Mouse (Mus musculus): ENCODE measurements at regions not wholly inside any gene's neighbourhood (a gene's known extent, or its start where the extent isn't known, plus 50 kb on each side); places are given as distances from the start of the nearest gene placed in this dataset.
"Not testable (repeated sequence)": the region's sequence is repeated elsewhere in the genome, so short reads cannot be mapped to it uniquely, and the experiment has no call there.

- no peak for DNase-seq (ENCODE audit: extremely low read depth, low read depth)
These were observed 152.5 kb downstream of the Kif26a start for GRCm38 (mm10) chr12:112298521-112298920.

DNA sequence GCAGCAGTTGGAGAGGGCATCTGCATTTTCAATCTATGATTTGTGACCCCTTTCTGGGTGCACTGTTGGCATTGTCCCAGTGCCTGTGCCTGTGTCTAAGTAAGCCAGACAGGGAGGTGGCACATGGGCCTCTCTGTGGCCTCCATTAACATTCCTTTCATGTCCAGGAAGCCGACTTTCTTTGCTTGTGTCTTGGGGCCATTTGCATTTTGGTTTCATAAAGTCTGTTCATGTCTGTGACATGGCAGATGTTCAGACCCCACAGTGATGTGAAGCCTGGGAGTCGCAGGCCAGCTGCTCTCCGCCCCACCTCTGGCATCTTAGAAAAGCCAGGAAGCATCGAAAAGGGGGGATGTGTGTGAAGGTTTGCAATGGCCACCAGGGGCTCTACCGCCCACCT lies 153.1 kb downstream of the Kif26a start:
- DNase-seq (ENCODE audit: extremely low read depth, low read depth), result no peak

- DNase-seq (ENCODE audit: extremely low read depth, low read depth), result no peak
These were observed 153.6 kb downstream of the Kif26a start for GRCm38 (mm10) chr12:112299603-112300002.

DNA sequence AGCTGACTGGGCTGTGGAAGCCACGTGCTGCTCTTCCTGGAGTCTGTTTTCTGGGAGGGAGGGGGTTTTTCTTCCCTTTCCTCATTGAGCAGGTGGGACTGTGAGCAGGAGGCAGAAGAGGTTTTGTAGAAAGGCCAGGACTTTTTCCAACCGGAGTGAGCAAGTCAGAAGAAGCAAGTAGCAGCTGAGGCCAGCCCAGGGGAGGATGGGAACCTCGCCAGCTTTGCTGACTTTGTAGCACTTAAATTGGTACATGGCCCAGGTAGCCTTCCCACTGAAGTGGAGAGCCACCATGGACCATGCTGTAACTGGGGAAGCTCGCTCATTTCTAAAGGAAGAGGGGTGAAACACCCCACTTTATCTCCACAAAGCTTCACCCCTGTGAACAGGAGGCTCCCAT lies 154.1 kb downstream of the Kif26a start:
- DNase-seq (ENCODE audit: extremely low read depth, low read depth), result no peak

- DNase-seq (ENCODE audit: extremely low read depth, low read depth), result no peak
These were observed 155.4 kb downstream of the Kif26a start for GRCm38 (mm10) chr12:112301411-112301891.

DNA sequence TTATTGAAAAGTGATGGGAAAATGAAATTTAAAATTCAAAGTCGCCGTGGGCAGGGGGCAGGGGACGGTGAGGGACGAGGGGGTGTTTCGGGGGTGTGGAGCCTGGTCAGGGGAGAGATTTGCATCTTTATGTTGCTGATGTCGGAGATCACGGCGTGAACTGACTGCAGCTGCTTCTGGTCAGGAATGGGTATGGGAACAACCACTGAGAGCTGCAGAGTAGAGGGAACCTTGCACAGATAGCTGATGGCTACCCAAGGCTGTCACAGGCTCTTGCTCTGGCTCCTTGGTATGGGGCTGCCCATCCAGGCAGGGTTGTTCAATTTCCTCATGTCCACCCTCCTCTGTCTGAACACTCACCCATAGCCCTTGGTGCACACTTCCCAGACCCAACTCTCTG lies 155.9 kb downstream of the Kif26a start:
- DNase-seq (ENCODE audit: extremely low read depth, low read depth), result no peak

DNA sequence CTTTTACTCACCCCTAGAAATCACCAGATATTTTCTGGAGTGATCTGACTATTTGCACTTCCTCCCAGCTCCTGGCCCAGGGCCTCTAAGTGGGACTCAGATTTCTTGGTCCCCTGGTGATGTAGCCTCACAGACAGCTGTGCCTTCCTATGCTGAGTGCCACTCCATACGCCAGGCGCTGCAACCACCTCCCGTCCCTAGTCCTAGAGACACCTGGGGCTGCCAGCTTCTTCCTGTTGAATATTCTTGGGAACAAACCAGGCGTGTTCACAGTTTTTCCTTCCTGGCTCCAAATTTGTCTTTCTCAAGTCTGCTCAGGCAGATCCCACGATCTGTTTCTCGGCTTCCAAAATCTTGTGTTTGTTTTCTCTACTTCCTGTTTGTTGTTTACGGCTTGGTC lies 160.2 kb downstream of the Kif26a start:
- DNase-seq (ENCODE audit: extremely low read depth, low read depth), result no peak

DNA sequence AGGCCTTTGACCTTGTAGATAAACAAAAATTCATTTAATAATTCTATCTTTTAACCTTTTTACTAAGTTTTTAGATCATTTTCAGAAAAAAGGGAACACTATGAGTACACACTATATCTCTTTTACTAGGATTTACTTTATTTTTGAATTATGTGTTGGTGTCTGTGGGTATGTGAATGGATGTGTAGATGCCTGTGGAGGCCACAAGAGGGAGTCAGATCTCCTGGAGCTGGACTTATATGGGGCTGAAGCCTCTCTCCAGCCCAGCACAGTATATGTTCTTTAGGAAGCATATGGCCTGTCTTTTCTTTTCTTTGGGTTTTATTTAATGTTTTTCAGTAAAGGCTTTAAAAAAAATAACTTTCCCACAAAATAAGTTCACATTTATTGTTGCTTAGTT lies 162.0 kb downstream of the Kif26a start:
- DNase-seq (ENCODE audit: extremely low read depth, low read depth), result peak; percentile 15

DNA sequence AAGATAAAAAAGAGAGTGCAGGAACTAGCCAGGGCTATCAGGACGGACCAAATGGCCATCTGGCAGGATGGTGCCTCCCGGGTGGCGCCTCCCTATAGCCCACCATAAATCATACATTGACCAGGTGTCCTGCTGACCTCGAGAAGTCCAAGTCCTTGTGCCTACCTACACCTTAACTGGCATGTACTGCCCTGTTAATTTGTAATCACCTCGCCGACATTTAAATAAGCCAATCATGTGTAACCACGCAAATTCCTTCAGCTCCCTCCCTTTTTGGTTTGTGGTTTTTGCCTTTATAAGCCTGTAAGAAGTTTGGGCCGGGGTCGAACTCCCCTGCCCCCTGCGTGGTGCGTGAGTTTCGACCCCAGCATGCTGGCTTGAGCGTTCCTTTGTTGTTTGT lies 163.1 kb downstream of the Kif26a start:
- DNase-seq (ENCODE audit: extremely low read depth, low read depth), result not testable (repeated sequence)

- DNase-seq (ENCODE audit: extremely low read depth, low read depth), result no peak
These were observed 163.8 kb downstream of the Kif26a start for GRCm38 (mm10) chr12:112309781-112310180.

DNA sequence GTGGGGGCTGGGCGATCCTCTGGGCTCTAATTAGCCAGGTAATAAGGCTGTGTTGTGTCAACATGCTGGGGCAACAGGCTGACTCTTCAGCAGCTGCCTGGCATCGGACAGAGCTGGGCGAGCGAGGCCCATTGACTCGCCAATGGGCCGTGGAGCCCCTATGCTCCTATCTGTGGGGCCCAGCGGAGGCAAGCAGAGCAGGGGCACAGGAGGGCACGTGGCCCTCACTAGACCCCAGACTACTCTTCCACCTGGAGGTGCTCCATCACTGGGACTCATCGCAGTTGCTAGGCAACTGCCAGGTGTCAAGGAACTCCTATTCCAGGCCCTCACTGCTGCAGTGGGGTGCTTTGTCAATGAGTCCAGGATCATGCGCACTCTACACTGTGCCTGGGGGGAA lies 164.7 kb downstream of the Kif26a start:
- no peak for DNase-seq (ENCODE audit: extremely low read depth, low read depth)

DNA sequence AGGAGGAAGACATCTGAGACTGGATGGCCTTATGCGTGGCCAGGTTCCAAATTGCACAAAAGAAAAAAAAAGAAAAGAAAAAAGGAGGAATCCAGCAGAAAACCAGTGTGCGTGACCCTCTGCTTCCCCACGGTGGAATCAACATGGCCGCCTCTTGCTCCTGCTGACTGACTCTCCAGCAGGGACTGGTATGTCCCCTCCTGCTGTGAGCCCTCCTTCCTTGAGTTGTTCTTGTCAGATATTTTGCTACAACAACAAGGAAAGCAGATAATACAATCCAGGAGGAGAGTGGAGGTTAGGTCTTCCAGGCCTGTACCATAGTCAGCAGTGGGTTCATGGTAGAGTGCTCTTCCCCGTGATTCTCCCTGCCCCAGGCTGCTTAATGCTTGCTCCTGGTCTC lies 168.8 kb downstream of the Kif26a start:
- DNase-seq (ENCODE audit: extremely low read depth, low read depth), result no peak

DNA sequence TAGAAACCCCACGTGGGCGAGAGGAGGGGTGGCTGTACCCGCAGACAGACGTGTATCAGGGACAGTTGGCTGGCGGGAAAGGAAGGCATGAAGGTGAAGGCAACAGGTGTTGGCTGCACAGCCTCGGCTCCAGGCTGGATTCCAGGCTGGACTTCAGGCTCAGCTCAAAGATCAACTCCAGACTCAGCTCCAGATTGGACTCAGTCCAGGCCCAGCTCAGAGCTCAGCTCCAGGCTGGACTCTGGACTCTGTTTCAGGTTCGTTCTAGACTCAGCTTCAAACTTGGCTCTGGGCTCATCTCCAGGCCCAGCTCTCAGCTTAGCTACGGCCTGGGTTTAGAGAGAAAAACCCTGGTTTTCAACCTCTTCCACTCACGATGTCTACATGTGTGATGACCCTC lies 171.2 kb downstream of the Kif26a start:
- DNase-seq (ENCODE audit: extremely low read depth, low read depth), result no peak

DNA sequence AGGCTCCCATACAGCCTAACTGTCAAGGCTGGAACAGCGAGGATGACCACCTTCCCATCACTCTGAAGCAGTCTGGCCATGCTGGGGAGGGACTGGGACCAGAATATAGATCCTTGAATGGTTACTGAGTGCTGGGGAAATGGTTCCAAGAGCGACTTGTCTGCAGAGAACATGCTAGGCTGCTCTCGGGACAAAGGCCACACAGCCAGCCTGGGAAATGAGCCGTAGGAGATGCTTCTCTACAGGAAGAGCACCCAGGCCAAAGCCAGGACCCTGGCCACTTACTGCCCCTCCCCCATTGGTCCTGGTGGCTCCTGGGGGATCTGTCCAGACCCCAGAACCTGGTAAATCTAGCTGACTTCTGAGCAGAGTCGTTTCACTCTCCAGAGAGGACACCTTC lies 170.8 kb upstream of the A530016L24Rik start:
- no peak for DNase-seq (ENCODE audit: extremely low read depth, low read depth)

- peak; percentile 26 for DNase-seq (ENCODE audit: extremely low read depth, low read depth)
These were observed 167.1 kb upstream of the A530016L24Rik start for GRCm38 (mm10) chr12:112322196-112322595.

DNA sequence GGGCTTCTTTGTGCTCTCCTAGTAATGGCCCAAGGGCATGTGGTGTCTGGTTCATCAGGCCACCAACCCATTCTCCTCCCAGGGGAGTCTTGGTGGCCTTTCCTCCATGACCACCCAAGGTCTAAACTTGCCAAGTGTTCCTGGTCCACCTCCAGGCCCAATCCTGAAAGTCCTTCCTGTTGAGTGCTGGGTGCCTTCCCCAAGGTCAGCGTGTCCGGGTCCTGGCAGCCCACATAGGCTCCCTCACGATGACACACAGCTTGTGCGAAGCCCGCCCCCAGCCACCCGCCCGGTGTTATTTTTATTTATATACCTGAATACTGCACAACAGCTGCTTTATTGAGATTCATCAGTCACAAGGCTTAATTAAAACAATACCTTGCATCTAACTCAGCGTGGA lies 161.8 kb upstream of the A530016L24Rik start:
- no peak for DNase-seq (ENCODE audit: extremely low read depth, low read depth)

GRCm38 (mm10) chr12:112328809-112329575 lies 160.3 kb upstream of the A530016L24Rik start:
- DNase-seq (ENCODE audit: extremely low read depth, low read depth), result no peak

DNA sequence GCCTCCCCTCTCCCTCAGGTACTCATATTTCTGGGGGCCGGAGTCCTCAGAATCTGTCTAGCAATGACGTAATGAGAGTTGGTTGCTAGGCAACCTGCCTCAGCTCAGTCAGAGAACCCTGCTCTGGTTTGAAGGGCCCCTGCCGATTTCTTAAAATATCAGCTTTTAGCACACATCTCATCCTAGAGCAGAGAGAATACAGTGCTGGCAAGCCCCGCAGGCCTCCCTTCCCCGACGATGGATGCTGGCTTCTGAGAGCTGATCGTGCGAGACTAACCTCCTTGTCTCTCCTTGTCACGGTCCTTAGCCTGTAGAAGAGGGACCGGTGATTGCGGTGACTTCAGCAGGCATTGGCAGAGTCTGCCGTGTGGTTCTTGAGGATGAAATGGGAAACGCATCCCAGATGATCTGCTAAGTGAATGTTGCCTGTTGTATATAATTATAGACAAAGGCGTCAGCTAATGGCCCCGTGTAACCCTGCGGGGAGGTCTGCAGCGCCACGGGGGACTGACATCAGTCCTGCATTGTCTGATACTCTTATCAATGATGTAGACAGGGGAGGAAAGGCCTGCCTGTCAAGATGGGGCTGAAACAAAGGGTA lies 159.4 kb upstream of the A530016L24Rik start:
- no peak for DNase-seq (ENCODE audit: extremely low read depth, low read depth)

DNA sequence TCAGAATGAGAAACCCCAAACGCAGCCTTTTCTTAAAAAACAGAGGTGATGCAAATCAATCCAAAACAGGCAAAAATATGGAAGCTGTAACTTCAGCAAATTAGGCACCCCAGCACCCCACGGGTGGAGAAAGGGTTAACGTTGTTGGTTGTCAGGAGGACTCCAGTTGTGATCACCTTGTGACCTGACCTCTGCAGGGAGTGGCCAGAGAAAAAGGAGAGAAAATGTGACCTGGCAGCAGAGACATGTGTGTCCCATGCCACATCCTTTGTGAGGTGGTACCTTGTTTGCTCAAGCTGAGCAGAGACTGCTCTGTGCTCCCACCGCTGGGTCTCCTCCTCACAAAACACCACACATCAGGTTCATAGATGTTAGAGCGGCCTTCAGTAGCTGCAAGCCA lies 158.7 kb upstream of the A530016L24Rik start:
- DNase-seq (ENCODE audit: extremely low read depth, low read depth), result no peak

DNA sequence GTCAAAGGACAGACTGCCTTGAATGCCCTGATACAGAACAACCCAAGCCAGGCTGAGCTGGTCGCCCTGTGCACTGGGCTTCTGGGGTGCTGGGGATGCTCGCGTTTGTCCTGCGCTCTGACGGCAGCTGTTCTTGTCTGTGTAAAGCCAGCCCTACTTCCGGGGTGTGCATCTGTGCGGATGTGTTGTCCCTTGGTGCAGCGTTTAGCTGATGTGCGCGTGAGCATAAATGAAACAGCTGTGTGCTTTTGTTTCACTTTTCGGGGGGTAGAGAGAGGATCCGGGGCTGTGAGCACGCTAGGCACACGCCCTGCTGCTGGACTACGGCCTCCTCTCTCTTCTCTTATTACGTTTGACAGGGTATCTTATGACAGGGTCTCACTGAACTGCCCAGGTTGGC lies 158.2 kb upstream of the A530016L24Rik start:
- DNase-seq (ENCODE audit: extremely low read depth, low read depth), result no peak

- no peak for DNase-seq (ENCODE audit: extremely low read depth, low read depth)
These were observed 155.8 kb upstream of the A530016L24Rik start for GRCm38 (mm10) chr12:112333125-112334079.

All from MEL-GATA-1-ER (cell line).